Mouse (Mus musculus) naive thymus-derived CD4-positive, alpha-beta T cell, adult 5 months (primary cell): ENCODE measurements around the gene Rhbdd3. TPM values are rescaled to one million over a fixed set of nuclear protein-coding genes. Genes with fewer than 3 reads are reported as not detected.

ENCODE experiments used
- polyA plus RNA-seq: library from polyadenylated mRNA; unstranded; fragments of 100-300 nt; shearing (Covaris generic); gene quantifications from one replicate; pipeline ENCODE4 v1.2.1, GENCODE M21; 2017

The Rhbdd3 gene
- polyA plus RNA-seq, result 4.1 TPM

DNA sequence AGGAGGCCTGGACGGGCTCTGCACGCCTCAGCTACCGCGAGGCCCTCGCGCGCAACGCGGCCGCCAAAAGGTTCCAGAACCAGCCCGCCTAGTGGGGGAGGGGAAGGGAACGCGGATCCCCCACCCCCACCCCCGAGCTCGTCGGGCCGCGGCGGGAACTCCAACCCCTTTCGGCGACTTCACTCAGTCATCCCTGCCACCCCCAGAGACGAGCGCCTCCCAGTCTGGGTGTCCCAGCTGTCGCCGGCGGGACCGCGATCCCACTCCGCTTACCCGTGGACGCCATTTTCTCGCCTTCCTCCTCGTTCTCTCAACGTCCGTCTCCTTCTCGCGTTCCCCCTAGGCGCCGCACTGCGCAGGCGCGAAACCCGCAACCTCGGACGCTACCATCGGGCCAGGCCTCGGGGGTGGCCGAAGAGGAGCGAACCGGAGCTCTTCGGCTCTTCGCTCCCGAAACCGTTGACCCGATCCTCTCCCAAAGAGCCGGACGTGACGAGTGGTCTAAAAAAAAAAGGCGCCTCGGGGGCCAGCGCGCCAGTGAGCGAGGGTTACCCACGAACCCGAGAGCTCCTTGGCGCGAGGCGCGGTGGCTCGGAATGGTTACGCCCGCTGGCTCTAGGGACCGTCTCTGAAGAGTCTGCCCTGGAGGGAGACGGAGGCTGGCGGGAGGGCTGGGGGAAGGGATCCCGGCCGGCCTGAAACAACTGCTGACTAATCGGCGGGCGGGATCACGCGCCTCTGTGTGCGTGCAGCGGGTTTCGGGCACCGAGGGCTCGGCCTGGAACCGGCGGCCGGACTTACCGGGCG lies at the start of gene Rhbdd3, which contains the start of gene Ewsr1:
Gene Rhbdd3, plus strand, starts transcription at position 191 of the 807 bp plus-strand sequence.
Gene Ewsr1, minus strand, starts transcription at position 531 of the 807 bp plus-strand sequence.

GRCm38 (mm10) chr11:5057856-5058641 lies 40.7 kb upstream of the Rhbdd3 start, which contains the start of gene Rasl10a:
Gene Rasl10a (plus strand): TSS chr11:5058128.

GRCm38 (mm10) chr11:5065056-5065821 lies 33.5 kb upstream of the Rhbdd3 start, which contains the start of gene Gas2l1:
Gene Gas2l1 (minus strand): TSS chr11:5065327.

DNA sequence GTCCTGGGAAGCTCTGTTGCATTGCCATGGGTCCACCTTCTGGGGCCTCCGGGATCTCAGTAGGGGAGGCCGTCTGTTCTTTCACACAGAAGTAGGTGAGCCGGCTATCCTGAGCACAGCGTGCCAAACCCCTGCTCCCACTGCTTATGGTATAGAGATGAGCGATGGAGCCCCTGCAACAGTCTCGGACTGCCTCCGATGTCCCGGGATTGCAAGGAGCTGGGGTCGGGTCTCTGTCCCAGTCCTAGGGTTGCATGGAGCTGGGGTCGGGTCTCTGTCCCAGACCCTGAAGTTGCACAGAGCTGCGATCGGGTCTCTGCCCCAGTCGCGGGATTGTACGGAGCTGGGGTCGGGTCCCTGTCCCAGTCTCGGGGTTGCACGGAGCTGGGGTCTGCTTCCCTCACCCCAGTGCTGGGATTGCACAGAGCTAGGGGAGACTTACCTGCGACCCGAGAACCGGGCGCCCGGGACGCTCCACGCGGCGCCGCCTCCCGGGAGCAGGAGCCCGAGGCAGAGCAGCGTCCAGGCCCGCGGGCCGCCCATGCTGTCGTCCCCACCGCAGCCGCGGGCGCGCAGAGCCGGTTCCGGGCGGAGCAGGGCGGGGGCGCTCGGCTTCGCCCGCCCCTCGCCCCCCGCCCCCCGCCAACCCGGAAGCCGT lies 53.1 kb downstream of the Rhbdd3 start, which contains the start of gene Emid1:
Gene Emid1, minus strand, starts transcription at position 578 of the 658 bp plus-strand sequence.

Other genes starting within 250 kb of the Rhbdd3 start
- gene Nf2, start 249.4 kb upstream of the Rhbdd3 start, polyA plus RNA-seq, result 32.5 TPM
- 20.4 TPM for gene Nipsnap1, start 225.0 kb upstream of the Rhbdd3 start, polyA plus RNA-seq
- gene Thoc5, start 203.6 kb upstream of the Rhbdd3 start, polyA plus RNA-seq, result 36.3 TPM
- gene Nefh, start 150.9 kb upstream of the Rhbdd3 start, polyA plus RNA-seq, result 6.4 TPM
- 127 TPM for gene Ap1b1, start 112.1 kb upstream of the Rhbdd3 start, polyA plus RNA-seq
- not detected for gene Rasl10a, start 40.8 kb upstream of the Rhbdd3 start, polyA plus RNA-seq
- gene Gas2l1, start 33.6 kb upstream of the Rhbdd3 start, polyA plus RNA-seq, result 0.21 TPM
- 761 TPM for gene Ewsr1, start 340 bp downstream of the Rhbdd3 start, polyA plus RNA-seq
- gene Emid1, start 53.3 kb downstream of the Rhbdd3 start, polyA plus RNA-seq, result 5.1 TPM
- gene Kremen1, start 162.6 kb downstream of the Rhbdd3 start, polyA plus RNA-seq, result 33.2 TPM